Mouse (Mus musculus) neural tube, embryonic 11.5 days (tissue): ENCODE results near the gene Rnaseh1. TPM values are rescaled to one million over a fixed set of nuclear protein-coding genes. Genes with fewer than 3 reads are reported as not detected.

Source experiments
- ATAC-seq: fragments of 200-750 bp; cut with Nextera tagmentation; 2 replicates; pipeline ENCODE4 v1.8.0; 2017; ENCODE audit warnings: moderate number of reproducible peaks, mild to moderate bottlenecking, moderate TSS enrichment, moderate library complexity; ENCODE audit not compliant: insufficient read depth, low FRiP score, low TSS enrichment
- DNase-seq: peaks from one replicate; pipeline ENCODE4 v3.0.0-alpha.2; 2015; ENCODE audit warnings: low spot score
- H3K27ac ChIP-seq: fragments of 300-500 bp; sonication (generic); 2 replicates; pipeline ENCODE4 v1.5.1; 2014; ENCODE audit warnings: low read depth, mild to moderate bottlenecking, low read length
- H3K27me3 ChIP-seq: fragments of 300-500 bp; sonication (generic); 2 replicates; pipeline ENCODE4 v1.6.1; 2014; ENCODE audit warnings: mild to moderate bottlenecking, low read length, mixed read lengths; ENCODE audit not compliant: control insufficient read depth, insufficient read depth
- H3K36me3 ChIP-seq: fragments of 300-500 bp; sonication (generic); 2 replicates; pipeline ENCODE4 v1.6.1; 2014; ENCODE audit warnings: mild to moderate bottlenecking, low read length, moderate library complexity, mixed read lengths; ENCODE audit not compliant: control insufficient read depth, insufficient read depth
- H3K4me1 ChIP-seq: fragments of 300-500 bp; sonication (generic); 2 replicates; pipeline ENCODE4 v1.6.1; 2014; ENCODE audit warnings: low read length, mixed read lengths; ENCODE audit not compliant: control insufficient read depth, insufficient read depth
- H3K4me2 ChIP-seq: fragments of 300-500 bp; sonication (generic); 2 replicates; pipeline ENCODE4 v1.6.1; 2014; ENCODE audit warnings: low read depth, mild to moderate bottlenecking, moderate library complexity
- H3K4me3 ChIP-seq: fragments of 300-500 bp; sonication (generic); 2 replicates; pipeline ENCODE4 v1.5.1; 2014; ENCODE audit warnings: low read depth, low read length
- H3K9ac ChIP-seq: fragments of 300-500 bp; sonication (generic); 2 replicates; pipeline ENCODE4 v1.6.1; 2014; ENCODE audit warnings: mild to moderate bottlenecking, low read length
- H3K9me3 ChIP-seq: fragments of 300-500 bp; sonication (generic); 2 replicates; pipeline ENCODE4 v1.6.1; 2016; ENCODE audit warnings: low read length; ENCODE audit not compliant: control insufficient read depth
- WGBS: fragments of 180-500 bp; shearing (Covaris S2); extraction: QIAGEN DNeasy Blood & Tissue Kit; methylation state at CpG from one replicate; pipeline ENCODE4 v1.1.7; 2014; 5-methylcytosine and 5-hydroxymethylcytosine counted together
- microRNA-seq: library from miRNA; unstranded; fragments of <30 nt; microRNA quantifications from one replicate; pipeline ENCODE4, GENCODE M21; 2016
- polyA plus RNA-seq: library from polyadenylated mRNA; unstranded; fragments of >200 nt; fragmentation: Nextera tagmentation; extraction: Ambion mirVana; gene quantifications from 2 replicates; pipeline ENCODE4 v1.2.1, GENCODE M21; 2014

Gene Rnaseh1
- polyA plus RNA-seq, 1 experiment from 2014 or later, result 28.5 TPM

DNA sequence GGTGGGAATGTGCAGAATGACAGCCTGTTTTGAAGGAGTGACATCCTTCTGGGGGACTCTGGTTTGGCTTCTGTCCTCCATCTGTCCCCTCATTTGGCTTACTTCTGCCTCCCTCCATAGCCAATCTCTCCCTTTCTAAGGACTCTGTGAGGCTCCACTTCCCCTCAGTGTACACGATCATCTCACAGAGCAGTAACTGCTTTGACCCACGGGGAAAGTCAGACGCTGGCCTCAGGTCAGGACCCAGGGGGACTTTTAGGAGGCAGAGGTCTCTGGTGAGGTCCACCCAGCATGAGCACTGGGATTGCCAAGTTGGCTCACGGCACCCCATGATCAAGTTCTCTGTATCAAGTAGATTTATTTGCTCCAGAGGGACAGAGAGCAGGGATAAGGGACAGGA is 58.8 kb downstream of the Rnaseh1 start:
- no peak overlapping the region for H3K27ac ChIP-seq
- H3K9me3 ChIP-seq, result no peaks in the 10 kb centered on the region
- 79% methylated on average over 4 of the region's 4 CpGs for WGBS
- H3K4me2 ChIP-seq, result no peak overlapping the region
- H3K9ac ChIP-seq, result no peak overlapping the region
- no peaks in the 10 kb centered on the region for H3K27me3 ChIP-seq
- DNase-seq (no peak), ATAC-seq (no peak)
- H3K4me1 ChIP-seq, result peaks cover 10% of the 10 kb centered on the region; the same call in 1 of the 2 replicates
- H3K4me3 ChIP-seq, result no peak overlapping the region
- H3K36me3 ChIP-seq, result no peaks in the 10 kb centered on the region; the same call in 1 of the 2 replicates

Small RNAs within 50 kb of the gene (microRNA-seq; reads per million reads assigned to microRNA genes)
- not detected for gene Mir6937

Other genes starting within 250 kb of the Rnaseh1 start
- gene Dcdc2c, start 97.2 kb upstream of the Rnaseh1 start, polyA plus RNA-seq, result 0.16 TPM in 1 of 2 replicates, not detected in the other
- gene Allc, start 67.1 kb upstream of the Rnaseh1 start, polyA plus RNA-seq, result not detected in 2 replicates
- 0.16 and 0.39 TPM in 2 replicates for gene Colec11, start 26.2 kb upstream of the Rnaseh1 start, polyA plus RNA-seq
- gene Rps7, start 13.6 kb upstream of the Rnaseh1 start, polyA plus RNA-seq, result 639 and 701 TPM in 2 replicates
- gene Adi1, start 25.6 kb downstream of the Rnaseh1 start, polyA plus RNA-seq, result 43.8 and 48.8 TPM in 2 replicates
- 36.7 and 38.7 TPM in 2 replicates for gene Trappc12, start 100.9 kb downstream of the Rnaseh1 start, polyA plus RNA-seq
- 55.1 and 56.4 TPM in 2 replicates for gene Eipr1, start 102.2 kb downstream of the Rnaseh1 start, polyA plus RNA-seq